ENCODE assay signal across 17 mouse cellular contexts in the genomic region with DNA sequence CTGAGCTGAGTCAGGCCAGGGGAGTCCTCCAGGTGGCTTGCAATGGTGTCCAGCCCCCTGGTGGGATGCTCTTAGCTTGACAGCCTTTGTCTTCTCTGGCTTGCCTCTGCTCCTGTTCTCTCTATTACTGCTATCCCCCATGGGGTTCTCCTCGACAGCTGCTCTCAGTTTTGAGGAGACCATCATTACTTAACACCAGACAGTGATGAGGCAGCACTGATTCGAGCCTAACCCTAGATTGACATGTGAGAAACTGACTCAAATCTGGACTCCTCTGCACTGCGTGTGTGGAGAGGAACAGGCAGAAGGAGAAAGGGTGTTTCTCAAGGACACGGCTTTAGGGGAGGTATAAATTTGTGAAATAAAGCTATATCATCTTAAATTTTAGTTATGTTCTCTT.
DNase-seq lines count a peak whose midpoint lies in the region; ATAC-seq and TF ChIP-seq lines count a peak whose summit lies in the region.
"Had no signal": no experiment of that assay in that cellular context is flagged by ENCODE, and none has a peak within 500 bp of the region (broad histone marks: within the 10 kb centered on the region; RNA-seq: fewer than 3 reads in every experiment).

No protein-coding gene starts in this region.

- no peak overlapping the region for H3K9ac ChIP-seq in hindbrain, embryonic 11.5 days (ENCODE audit: low read depth, low read length)
- H3K9ac ChIP-seq in hindbrain, postnatal 0 days (replicated peaks; ENCODE audit: low read length) = no peak overlapping the region
- H3K9ac ChIP-seq in CH12.LX (ENCODE audit: insufficient read depth, low read depth) = no peak overlapping the region
- H3K9ac ChIP-seq in MEL (ENCODE audit: control insufficient read depth, low read depth, low read length, poor library complexity, severe bottlenecking) = no peak overlapping the region
- H3K9ac ChIP-seq in hindbrain, embryonic 16.5 days (ENCODE audit: low read depth, low read length) = no peak overlapping the region; the same call in 1 of the 2 replicates
- H3K9ac ChIP-seq: embryonic facial prominence, embryonic 13.5 days; embryonic facial prominence, embryonic 15.5 days; forebrain, embryonic 13.5 days; forebrain, embryonic 15.5 days; forebrain, postnatal 0 days had no signal

- in situ Hi-C loops in CH12.LX (cut with MboI; ENCODE audit: low pct_ligation_motif_present, low pct_unique_long_range_greater_than_20kb, low sequenced_read_pairs) = loop anchor here (10.0 kb wide), 1 partner anchor 221 kb away; no protein-coding TSS in a partner anchor

- TF ChIP-seq POLR2A in CH12.LX (IDR thresholded peaks at IDR 0.05; ENCODE audit: low read depth, low read length) (no peak), MEL (IDR thresholded peaks at IDR 0.05; ENCODE audit: control insufficient read depth in 1 of 2, insufficient read depth in 1 of 2, low read depth in 1 of 2, low read length in 2 of 2, poor library complexity in 1 of 2) (no peak)
- TF ChIP-seq POLR2A in embryonic fibroblast, embryonic 13.5 days (IDR thresholded peaks at IDR 0.05; ENCODE audit: low read depth, low read length) = no peak

- H3K4me1 ChIP-seq in hindbrain, embryonic 11.5 days (replicated peaks; ENCODE audit: control insufficient read depth, insufficient read depth, low read length) = no peaks in the 10 kb centered on the region
- H3K4me1 ChIP-seq in hindbrain, postnatal 0 days (ENCODE audit: insufficient read depth, low read length) = peaks cover 3% of the 10 kb centered on the region; the same call in 1 of the 2 replicates
- H3K4me1 ChIP-seq in CH12.LX (ENCODE audit: control insufficient read depth in 1 of 2, insufficient read depth in 2 of 2) (peaks cover 27 to 47% of the 10 kb centered on the region in 2 experiments), MEL (ENCODE audit: control insufficient read depth in 1 of 2, insufficient read depth in 2 of 2, low read length in 2 of 2) (peaks cover 47 to 66% of the 10 kb centered on the region in 2 experiments)
- peaks cover 5% of the 10 kb centered on the region; the same call in 1 of the 2 replicates for H3K4me1 ChIP-seq in embryonic fibroblast, embryonic 13.5 days (ENCODE audit: control insufficient read depth, insufficient read depth, low read length)
- H3K4me1 ChIP-seq in embryonic facial prominence, embryonic 10.5 days = peaks cover 10% of the 10 kb centered on the region
- H3K4me1 ChIP-seq in hindbrain, embryonic 16.5 days (ENCODE audit: control insufficient read depth, insufficient read depth, low read depth, low read length) = no peaks in the 10 kb centered on the region
- H3K4me1 ChIP-seq: forebrain, embryonic 13.5 days; forebrain, embryonic 15.5 days had no signal

- TF ChIP-seq EP300 in CH12.LX (IDR thresholded peaks at IDR 0.05; ENCODE audit: low read length) (peak; percentile 70), MEL (IDR thresholded peaks at IDR 0.05; ENCODE audit: low read depth in 1 of 2, low read length in 2 of 2) (no peak)

- TF ChIP-seq CTCF in hindbrain, postnatal 0 days (IDR thresholded peaks at IDR 0.05; ENCODE audit: low read depth) = no peak
- TF ChIP-seq CTCF in CH12.LX (conservative IDR thresholded peaks at IDR 0.05 in 1 of 2, IDR thresholded peaks at IDR 0.05 in 1 of 2; ENCODE audit: low read depth in 2 of 2, low read length in 2 of 2) (peak in 1 of 2 experiments; percentile 41; a peak in 2 of 4 replicates), MEL (IDR thresholded peaks at IDR 0.05 in 2 of 3, conservative IDR thresholded peaks at IDR 0.05 in 1 of 3; ENCODE audit: control insufficient read depth in 1 of 3, insufficient read depth in 1 of 3, low read depth in 2 of 3, low read length in 3 of 3, poor library complexity in 1 of 3, severe bottlenecking in 1 of 3) (no peak)
- no peak for TF ChIP-seq CTCF in embryonic fibroblast, embryonic 13.5 days (IDR thresholded peaks at IDR 0.05; ENCODE audit: borderline replicate concordance, insufficient read depth, low read length)

- no peaks in the 10 kb centered on the region for H3K36me3 ChIP-seq in hindbrain, embryonic 11.5 days (ENCODE audit: control insufficient read depth, insufficient read depth, low read length)
- H3K36me3 ChIP-seq in hindbrain, postnatal 0 days (ENCODE audit: insufficient read depth, low read length) = no peaks in the 10 kb centered on the region
- H3K36me3 ChIP-seq in CH12.LX (replicated peaks in 1 of 2; ENCODE audit: control insufficient read depth in 1 of 2, insufficient read depth in 1 of 2, low read length in 1 of 2) (no peaks in the 10 kb centered on the region), MEL (ENCODE audit: control insufficient read depth in 1 of 2, insufficient read depth in 2 of 2, low read length in 2 of 2) (peaks cover 0 to 59% of the 10 kb centered on the region in 2 experiments; a peak in 2 of 4 replicates)
- no peaks in the 10 kb centered on the region for H3K36me3 ChIP-seq in embryonic facial prominence, embryonic 10.5 days (replicated peaks)
- H3K36me3 ChIP-seq in hindbrain, embryonic 16.5 days (ENCODE audit: control insufficient read depth, insufficient read depth, low read length) = no peaks in the 10 kb centered on the region
- H3K36me3 ChIP-seq: embryonic facial prominence, embryonic 13.5 days; embryonic facial prominence, embryonic 15.5 days; forebrain, embryonic 15.5 days had no signal

- H3K27me3 ChIP-seq in hindbrain, embryonic 11.5 days (ENCODE audit: control insufficient read depth, insufficient read depth, low read length) = no peaks in the 10 kb centered on the region
- no peaks in the 10 kb centered on the region for H3K27me3 ChIP-seq in hindbrain, postnatal 0 days (ENCODE audit: insufficient read depth, low read length)
- H3K27me3 ChIP-seq in CH12.LX (replicated peaks) (no peaks in the 10 kb centered on the region), MEL (ENCODE audit: control insufficient read depth in 1 of 2, insufficient read depth in 2 of 2, low read length in 2 of 2) (no peaks in the 10 kb centered on the region)
- no peaks in the 10 kb centered on the region for H3K27me3 ChIP-seq in embryonic facial prominence, embryonic 10.5 days (replicated peaks; ENCODE audit: low read depth, poor library complexity, severe bottlenecking)
- H3K27me3 ChIP-seq in hindbrain, embryonic 16.5 days (replicated peaks; ENCODE audit: control insufficient read depth, insufficient read depth, low read length) = no peaks in the 10 kb centered on the region
- H3K27me3 ChIP-seq: embryonic facial prominence, embryonic 13.5 days; embryonic facial prominence, embryonic 15.5 days; forebrain, embryonic 13.5 days; forebrain, embryonic 15.5 days had no signal

- H3K4me2 ChIP-seq in hindbrain, embryonic 11.5 days (replicated peaks; ENCODE audit: low read depth, low read length) = no peak overlapping the region
- no peak overlapping the region for H3K4me2 ChIP-seq in hindbrain, postnatal 0 days (ENCODE audit: low read depth, low read length)
- H3K4me2 ChIP-seq in CH12.LX (ENCODE audit: insufficient read depth, low read depth, poor library complexity, severe bottlenecking) = no peak overlapping the region
- H3K4me2 ChIP-seq in hindbrain, embryonic 16.5 days (ENCODE audit: low read length) = no peak overlapping the region
- H3K4me2 ChIP-seq: embryonic facial prominence, embryonic 13.5 days; embryonic facial prominence, embryonic 15.5 days; forebrain, embryonic 13.5 days; forebrain, embryonic 15.5 days had no signal

- no peaks in the 10 kb centered on the region for H3K79me2 ChIP-seq in CH12.LX (replicated peaks; ENCODE audit: control insufficient read depth, extremely low read depth, insufficient read depth, poor library complexity, severe bottlenecking)
- no peaks in the 10 kb centered on the region; the same call in 1 of the 2 replicates for H3K79me2 ChIP-seq in MEL (ENCODE audit: control insufficient read depth, insufficient read depth, low read length, poor library complexity)

- WGBS in hindbrain, embryonic 11.5 days = 63% methylated on average over 4 of the region's 4 CpGs
- WGBS in hindbrain, postnatal 0 days = 54% methylated on average over 4 of the region's 4 CpGs
- WGBS in embryonic facial prominence, embryonic 10.5 days = 76% methylated on average over 4 of the region's 4 CpGs
- 54% methylated on average over 4 of the region's 4 CpGs for WGBS in hindbrain, embryonic 16.5 days

- dilution Hi-C loops in CH12.LX (cut with MboI; ENCODE audit: extremely low pct_ligation_motif_present, extremely low pct_unique_long_range_greater_than_20kb, low sequenced_read_pairs) = no loop called here

- peak; percentile 27 for TF ChIP-seq RAD21 in CH12.LX (IDR thresholded peaks at IDR 0.05; ENCODE audit: low read depth, low read length)
- TF ChIP-seq RAD21 in MEL (IDR thresholded peaks at IDR 0.05; ENCODE audit: low read depth, low read length) = no peak

- H3K27ac ChIP-seq in hindbrain, embryonic 11.5 days (ENCODE audit: low read depth, low read length) = no peak overlapping the region
- no peak overlapping the region for H3K27ac ChIP-seq in hindbrain, postnatal 0 days
- no peak overlapping the region for H3K27ac ChIP-seq in CH12.LX (ENCODE audit: insufficient read depth, low read depth)
- H3K27ac ChIP-seq in MEL (ENCODE audit: control insufficient read depth, low read depth, low read length) = peak overlapping the region; percentile 59
- peak overlapping the region; percentile 21; the same call in 1 of the 2 replicates for H3K27ac ChIP-seq in embryonic fibroblast, embryonic 13.5 days (ENCODE audit: insufficient read depth, low read length)
- H3K27ac ChIP-seq in embryonic facial prominence, embryonic 10.5 days (replicated peaks) = no peak overlapping the region
- no peak overlapping the region for H3K27ac ChIP-seq in hindbrain, embryonic 16.5 days (ENCODE audit: low read depth, low read length)
- H3K27ac ChIP-seq: embryonic facial prominence, embryonic 13.5 days; embryonic facial prominence, embryonic 15.5 days; forebrain, embryonic 13.5 days; forebrain, embryonic 15.5 days had no signal

- H3K4me3 ChIP-seq in hindbrain, embryonic 11.5 days (ENCODE audit: low read depth, low read length) = no peak overlapping the region
- H3K4me3 ChIP-seq in hindbrain, postnatal 0 days (ENCODE audit: low read length) = no peak overlapping the region
- H3K4me3 ChIP-seq in CH12.LX (replicated peaks in 1 of 3; ENCODE audit: low read depth in 2 of 3, low read length in 2 of 3, poor library complexity in 1 of 3) (no peak overlapping the region), MEL (ENCODE audit: control insufficient read depth in 1 of 2, insufficient read depth in 1 of 2, low read depth in 2 of 2, low read length in 2 of 2) (no peak overlapping the region)
- no peak overlapping the region for H3K4me3 ChIP-seq in embryonic fibroblast, embryonic 13.5 days (ENCODE audit: insufficient read depth, low read length)
- H3K4me3 ChIP-seq in embryonic facial prominence, embryonic 10.5 days = no peak overlapping the region
- no peak overlapping the region for H3K4me3 ChIP-seq in hindbrain, embryonic 16.5 days (ENCODE audit: low read length)
- H3K4me3 ChIP-seq: embryonic facial prominence, embryonic 13.5 days; embryonic facial prominence, embryonic 15.5 days; forebrain, embryonic 13.5 days; forebrain, embryonic 15.5 days had no signal

- DNase-seq in hindbrain, embryonic 11.5 days (ENCODE audit: low spot score) = peak; percentile 22
- DNase-seq in hindbrain, postnatal 0 days (ENCODE audit: low spot score) = no peak
- DNase-seq in CH12.LX (ENCODE audit: extremely low read depth) = peak; percentile 69
- peak; percentile 30 for DNase-seq in MEL (ENCODE audit: low read depth, low spot score)
- DNase-seq in embryonic facial prominence, embryonic 10.5 days (ENCODE audit: low spot score) = no peak
- DNase-seq: cerebellum, adult 11-12 months; cerebellum, adult 2 months; cerebellum, adult 9-10 months; cerebellum, postnatal 25 days; forebrain, postnatal 0 days had no signal

- no peak for ATAC-seq in hindbrain, embryonic 11.5 days (ENCODE audit: low FRiP score)
- no peak for ATAC-seq in hindbrain, postnatal 0 days
- ATAC-seq in hindbrain, embryonic 16.5 days = no peak
- ATAC-seq: forebrain, embryonic 13.5 days; forebrain, embryonic 15.5 days; forebrain, postnatal 0 days had no signal

- H3K9me3 ChIP-seq in hindbrain, embryonic 11.5 days (ENCODE audit: control insufficient read depth, low read length) = no peaks in the 10 kb centered on the region
- no peaks in the 10 kb centered on the region for H3K9me3 ChIP-seq in hindbrain, postnatal 0 days (ENCODE audit: low read length)
- no peaks in the 10 kb centered on the region for H3K9me3 ChIP-seq in CH12.LX (replicated peaks; ENCODE audit: low read length)
- H3K9me3 ChIP-seq in MEL (replicated peaks; ENCODE audit: insufficient read depth, low read length) = no peaks in the 10 kb centered on the region
- no peaks in the 10 kb centered on the region for H3K9me3 ChIP-seq in embryonic facial prominence, embryonic 10.5 days
- H3K9me3 ChIP-seq in hindbrain, embryonic 16.5 days (ENCODE audit: control insufficient read depth, low read length) = no peaks in the 10 kb centered on the region
- H3K9me3 ChIP-seq: embryonic facial prominence, embryonic 13.5 days; embryonic facial prominence, embryonic 15.5 days; forebrain, embryonic 13.5 days; forebrain, embryonic 15.5 days; G1E had no signal

Comparison
In these comparisons a context has a peak if more than half of its experiments do, and no peak if none do; other contexts are left out.
1. DNase-seq: peak in hindbrain, embryonic 11.5 days (single experiment), CH12.LX (single experiment) and MEL (single experiment); none in hindbrain, postnatal 0 days (single experiment) and embryonic facial prominence, embryonic 10.5 days (single experiment).
2. H3K27ac ChIP-seq: peak in MEL (single experiment) and embryonic fibroblast, embryonic 13.5 days (single experiment); none in hindbrain, embryonic 11.5 days (single experiment), hindbrain, postnatal 0 days (single experiment), CH12.LX (single experiment), embryonic facial prominence, embryonic 10.5 days (single experiment) and hindbrain, embryonic 16.5 days (single experiment).